Mouse (Mus musculus) large intestine, adult 2 months (tissue): ENCODE data around the gene Mov10. TPM values are rescaled to one million over a fixed set of nuclear protein-coding genes. Genes with fewer than 3 reads are reported as not detected.
"Not testable (repeated sequence)": the region's sequence is repeated elsewhere in the genome, so short reads cannot be mapped to it uniquely, and the experiment has no call there.

Source experiments
- DNase-seq: peaks from one replicate; pipeline ENCODE4 v3.0.0-alpha.2; 2012; ENCODE audit warnings: low read depth, low spot score
- WGBS: fragments of 180-500 bp; shearing (Covaris S2); methylation state at CpG from one replicate; pipeline ENCODE4 v1.1.7; 2018; 5-methylcytosine and 5-hydroxymethylcytosine counted together
- polyA plus RNA-seq: library from polyadenylated mRNA; depleted of rRNA; stranded (reverse); fragments of >200 nt; gene quantifications from 2 replicates; pipeline ENCODE4 v1.2.3, GENCODE M21; 2012; rRNA removed

The Mov10 gene
- 20.0 and 44.6 TPM in 2 replicates for polyA plus RNA-seq

DNA sequence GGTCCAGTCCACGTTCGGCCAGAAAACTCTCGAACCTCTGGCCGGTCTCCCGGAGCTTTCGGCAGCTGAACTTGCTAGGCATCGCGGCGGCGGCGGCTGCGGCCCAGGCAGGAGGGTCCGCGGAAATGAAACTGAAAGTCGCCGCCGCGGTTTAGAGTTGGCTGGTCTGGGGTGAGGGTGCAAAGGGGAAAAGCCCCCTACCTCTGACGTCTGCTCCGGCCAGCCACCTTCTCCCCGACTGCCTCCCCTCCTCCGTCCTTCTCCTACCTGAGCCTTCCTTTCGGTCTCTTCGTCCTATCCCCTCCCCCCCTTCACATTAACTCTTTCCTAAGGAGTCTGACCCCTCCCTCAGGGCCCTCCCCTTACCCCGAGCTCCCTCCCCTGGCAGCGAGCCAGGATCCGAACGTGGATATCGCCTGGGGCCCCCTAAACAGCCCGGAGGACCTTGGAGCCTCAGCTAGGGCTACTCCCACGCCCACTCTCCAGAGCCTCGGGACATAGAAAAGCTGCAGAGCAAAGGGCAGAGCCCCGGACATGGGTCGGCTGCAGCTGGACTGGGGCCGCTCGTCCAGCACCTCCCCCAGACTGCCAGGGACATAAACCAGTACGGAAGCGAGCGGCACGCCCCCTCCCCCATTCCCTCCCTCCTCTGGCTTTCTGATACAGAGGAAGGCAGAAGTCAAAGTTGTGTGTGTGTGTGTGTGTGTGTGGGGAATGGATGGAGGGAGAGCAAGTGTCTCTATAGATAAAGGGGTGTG lies at the start of gene Mov10:
TSS of gene Mov10 (minus strand) at position 573 of the 758 bp plus-strand sequence.
- whole genome bisulfite sequencing, result under 1% methylated on average over 40 of the region's 40 CpGs
- no peak for DNase-seq

DNA sequence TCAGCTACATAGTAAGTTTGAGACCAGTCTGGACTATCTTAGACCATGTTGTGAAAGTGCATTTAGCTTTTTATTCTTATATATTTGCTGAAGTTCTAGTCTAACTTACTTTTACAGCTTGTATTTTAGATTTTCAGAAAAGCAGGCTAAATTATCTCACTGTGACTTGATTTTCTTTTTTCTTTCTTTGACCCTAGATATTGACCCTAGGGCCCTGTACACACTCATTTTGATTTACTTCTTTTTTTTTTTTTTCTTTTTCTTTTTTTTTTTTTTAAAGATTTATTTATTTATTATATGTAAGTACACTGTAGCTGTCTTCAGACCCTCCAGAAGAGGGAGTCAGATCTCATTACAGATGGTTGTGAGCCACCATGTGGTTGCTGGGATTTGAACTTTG lies 48.3 kb upstream of the Mov10 start:
- not testable (repeated sequence) for DNase-seq

DNA sequence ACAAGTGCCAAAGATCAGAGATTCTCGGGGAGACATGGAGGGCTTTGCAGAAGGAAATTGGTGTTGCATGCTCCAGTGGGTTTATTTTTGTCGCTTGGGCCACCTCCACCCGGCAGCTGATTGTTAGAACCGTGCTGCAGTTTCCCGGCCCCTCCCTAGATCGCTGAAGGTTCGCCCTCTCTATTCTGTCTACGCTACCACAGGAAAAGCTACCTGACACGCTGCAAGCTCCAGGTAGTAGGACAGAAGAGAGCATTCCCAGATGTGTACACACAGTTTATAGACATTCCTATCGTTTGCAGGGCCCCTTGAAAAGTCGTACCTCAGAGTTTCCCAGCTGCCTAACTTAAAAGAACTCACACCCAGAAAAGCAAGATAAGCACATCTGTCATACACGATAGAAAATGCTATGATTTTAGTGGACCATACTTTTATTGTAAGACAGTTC lies 47.0 kb upstream of the Mov10 start:
- 1% methylated on average over 12 of the region's 12 CpGs for WGBS
- peak; percentile 31 for DNase-seq

DNA sequence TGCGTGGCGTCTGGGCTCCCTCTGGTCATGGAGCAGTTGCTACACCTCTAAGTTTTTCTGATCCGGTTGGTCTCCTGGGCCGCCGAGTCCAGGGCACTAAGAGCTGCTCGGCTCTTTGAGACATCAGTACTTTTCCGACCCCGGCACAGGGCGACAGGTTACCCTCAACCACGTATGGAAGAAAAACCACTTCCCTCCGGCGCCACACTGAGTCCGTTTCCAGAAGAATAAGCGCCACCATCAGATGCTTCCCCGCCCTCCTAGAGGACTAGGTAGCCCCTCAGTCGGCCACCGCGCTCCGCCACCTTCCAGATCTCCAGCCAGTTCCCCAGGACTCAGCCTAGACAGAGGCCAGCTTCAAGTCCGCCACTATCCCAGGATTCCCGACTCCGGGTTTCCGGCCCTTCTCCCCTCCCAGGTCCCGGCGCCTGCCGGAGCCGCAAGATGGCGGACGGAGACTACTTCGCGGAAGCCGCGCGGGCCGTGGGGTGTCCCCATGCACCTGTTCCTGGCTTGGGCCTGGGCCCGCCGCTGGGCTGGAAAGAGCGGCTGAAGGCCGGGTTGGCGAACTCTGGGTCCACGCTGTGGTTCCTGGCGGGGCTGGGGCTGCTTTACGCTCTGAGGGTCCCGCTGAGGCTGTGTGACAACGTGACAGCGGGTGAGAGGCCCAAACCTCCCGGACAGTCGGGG lies 46.4 kb upstream of the Mov10 start:
- under 1% methylated on average over 48 of the region's 48 CpGs for WGBS
- peak; percentile 76 for DNase-seq

DNA sequence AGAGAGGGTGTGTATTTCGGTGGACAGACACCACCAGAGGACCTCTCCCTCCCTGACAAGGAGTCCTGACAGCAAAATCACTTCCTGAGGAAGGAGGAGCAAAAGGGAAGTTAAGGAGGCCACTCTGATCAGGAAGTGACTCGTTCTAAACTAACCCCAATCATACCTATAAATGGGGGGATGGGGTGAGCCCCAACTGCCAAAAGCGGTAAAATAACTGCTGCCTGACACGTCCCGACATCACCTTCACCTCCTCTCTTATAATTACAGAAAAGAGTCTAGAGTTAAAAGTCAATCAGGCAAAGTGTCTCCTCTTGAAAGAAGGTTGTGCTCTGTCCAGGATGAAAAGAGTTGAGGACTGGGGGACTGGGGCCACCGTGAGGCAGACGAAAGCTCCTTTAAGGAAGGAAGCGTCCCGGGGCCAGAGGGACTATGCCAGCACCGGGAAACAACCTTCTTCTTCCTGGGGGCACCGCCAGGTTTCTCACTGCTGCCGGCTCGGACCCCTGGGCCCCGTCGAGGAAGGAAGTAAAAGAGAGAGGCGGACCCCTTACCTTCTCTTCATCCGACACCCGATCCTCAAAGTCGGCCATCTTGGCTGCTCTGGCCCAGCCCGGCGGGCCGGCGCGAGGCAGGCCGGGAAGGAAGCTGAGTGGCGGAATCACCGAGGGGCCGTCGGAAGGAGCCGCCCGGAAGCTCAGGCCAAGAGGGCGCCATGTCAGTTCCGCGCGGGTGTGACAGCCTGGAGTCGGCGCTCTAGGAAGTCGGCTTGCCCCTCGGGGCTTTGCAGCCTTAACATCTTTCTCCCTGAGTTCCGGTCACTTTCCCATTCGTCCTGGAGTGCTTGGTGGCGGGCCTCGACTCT lies 45.7 kb upstream of the Mov10 start, which contains the start of the genes St7l and Capza1:
TSS of gene St7l (plus strand) at position 220 of the 865 bp plus-strand sequence.
TSS of gene Capza1 (minus strand) at position 720 of the 865 bp plus-strand sequence.
- DNase-seq, result peak; percentile 54
- under 1% methylated on average over 43 of the region's 43 CpGs for WGBS

DNA sequence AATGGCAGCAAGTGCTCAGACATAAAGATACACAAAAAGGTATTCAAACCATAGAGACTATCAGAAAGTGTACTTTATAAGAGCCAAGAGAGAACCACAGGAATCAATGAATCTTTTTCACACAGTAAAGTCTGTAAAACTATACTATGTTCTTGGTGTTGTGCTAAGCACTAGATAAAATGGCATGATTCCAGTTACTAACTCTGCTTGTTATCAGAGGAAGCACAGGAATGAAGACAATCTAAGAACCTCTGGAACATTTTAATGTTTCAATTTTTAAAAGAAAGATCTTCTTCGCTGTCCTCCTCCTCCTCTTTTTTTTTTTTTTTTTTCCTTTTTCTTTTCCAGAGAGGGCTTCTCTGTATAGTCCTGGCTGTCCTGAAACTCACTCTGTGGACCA lies 40.2 kb upstream of the Mov10 start:
- whole genome bisulfite sequencing, result 100% methylated on average over 1 of the region's 1 CpGs

DNA sequence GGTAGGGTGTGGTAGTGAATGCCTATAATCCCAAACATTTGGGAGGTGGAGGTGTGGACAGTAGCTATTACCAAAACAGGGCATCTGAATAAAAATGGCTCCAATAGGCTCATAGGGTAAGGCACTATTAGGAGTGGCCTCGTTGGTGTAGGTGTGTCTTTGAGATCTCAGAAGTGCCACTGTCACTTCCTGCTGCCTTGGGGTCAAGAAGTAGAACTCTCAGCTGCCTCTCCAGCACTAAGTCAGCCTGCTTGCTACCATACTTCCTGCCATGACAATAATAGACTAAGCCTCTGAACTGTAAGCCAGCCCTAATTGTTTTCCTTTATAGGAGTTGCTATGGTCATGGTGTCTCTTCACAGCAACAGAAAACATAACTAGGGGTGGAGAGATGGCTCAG lies 37.7 kb upstream of the Mov10 start:
- DNase-seq, result no peak
- WGBS, result 39% methylated on average over 1 of the region's 1 CpGs

More for the DNA sequence above, 40.2 kb upstream of the Mov10 start:
- DNase-seq, result no peak

DNA sequence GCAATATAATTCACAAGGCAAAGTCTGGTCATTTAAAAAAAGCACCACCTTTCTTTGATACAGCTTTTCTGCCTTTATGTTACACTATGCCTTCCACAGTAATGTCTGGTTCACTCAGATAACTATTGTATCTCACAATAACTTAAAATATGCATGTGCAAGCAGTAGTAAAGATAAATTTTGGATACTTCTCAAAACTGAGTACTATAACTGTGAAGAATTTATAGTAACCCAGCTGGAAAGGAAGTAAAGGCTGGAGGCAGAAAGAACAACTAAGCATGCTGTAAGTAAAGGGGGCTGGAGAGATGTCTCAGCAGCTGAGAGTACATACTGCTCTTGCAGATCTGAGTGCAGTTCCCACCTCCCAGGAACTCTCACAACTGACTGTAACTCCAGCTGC lies 36.5 kb upstream of the Mov10 start:
- no peak for DNase-seq

DNA sequence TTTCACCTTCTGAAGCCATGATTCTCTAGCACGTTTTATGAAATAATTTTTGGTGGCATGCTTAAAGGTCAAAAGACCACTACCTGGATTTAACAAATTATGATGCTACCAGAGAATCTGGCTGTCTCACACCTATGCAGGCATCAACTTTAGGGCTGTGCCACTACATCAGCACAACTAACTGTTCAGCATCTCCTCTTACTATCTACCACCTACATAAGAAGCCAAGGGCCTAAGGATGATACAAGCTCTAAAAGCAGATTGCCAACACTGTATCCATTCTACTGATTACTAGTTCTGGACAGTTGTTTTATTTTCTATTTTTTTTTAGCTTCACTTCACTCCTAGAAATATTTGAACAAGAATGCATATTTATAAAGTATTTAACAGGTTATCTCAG lies 36.1 kb upstream of the Mov10 start:
- 74% methylated on average over 1 of the region's 1 CpGs for WGBS
- DNase-seq, result no peak

DNA sequence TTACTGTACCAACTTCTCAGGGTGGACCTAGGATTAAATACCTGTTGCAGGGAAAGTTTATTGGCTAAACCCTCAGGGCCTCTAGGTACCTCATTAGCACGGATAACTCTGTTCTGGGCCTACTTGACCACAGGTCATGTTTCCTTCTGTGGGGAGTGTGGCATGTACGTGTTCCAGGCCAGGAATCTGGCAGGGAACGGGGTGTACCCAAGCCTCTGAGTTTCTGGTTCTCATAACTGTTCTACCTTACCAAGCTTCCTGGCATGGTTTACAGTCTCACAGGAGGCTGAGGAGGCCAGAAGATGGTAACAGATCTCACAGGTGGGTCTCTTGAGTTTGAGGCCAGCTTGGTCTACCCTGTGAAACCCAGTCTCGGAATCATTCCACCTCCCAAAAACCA lies 28.2 kb upstream of the Mov10 start:
- 86% methylated on average over 4 of the region's 4 CpGs for WGBS
- DNase-seq, result no peak

DNA sequence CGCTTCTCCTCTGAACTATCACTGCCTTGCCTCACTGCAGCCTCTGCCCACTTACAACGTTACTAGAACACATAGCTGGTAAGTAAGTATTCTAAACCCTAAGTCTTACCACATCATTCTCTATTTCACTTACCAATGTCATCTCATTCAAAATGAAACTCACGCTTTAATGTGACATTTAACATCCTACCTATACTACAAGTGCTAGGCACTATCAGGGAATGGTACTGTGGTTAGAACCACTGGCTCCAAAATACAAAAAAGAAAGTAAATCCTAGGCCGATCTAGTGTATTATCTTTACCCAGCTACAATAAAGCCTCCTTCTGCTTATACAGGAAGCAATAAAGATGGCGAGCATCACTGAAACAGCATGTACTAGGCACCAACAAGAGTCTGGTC lies 22.7 kb upstream of the Mov10 start:
- DNase-seq, result no peak
- 77% methylated on average over 5 of the region's 5 CpGs for WGBS

DNA sequence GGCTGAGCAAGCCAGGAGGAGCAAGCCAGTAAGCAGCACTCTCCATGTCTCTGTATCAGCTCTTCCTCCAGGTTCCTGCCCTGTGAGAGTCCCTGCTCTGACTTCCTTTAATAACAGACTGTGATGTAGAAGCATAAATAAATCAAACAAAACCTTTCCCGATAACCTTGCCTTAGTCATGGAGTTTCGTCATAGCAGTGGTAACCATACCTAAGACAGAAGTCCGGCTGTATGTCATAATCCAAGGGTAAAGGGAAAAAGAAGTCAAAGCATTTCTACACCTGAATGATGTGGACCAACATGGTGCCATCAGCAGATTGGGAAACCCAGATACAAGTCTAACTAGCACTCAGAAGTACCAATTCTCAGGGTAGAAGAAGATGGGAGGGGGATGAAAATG lies 17.4 kb upstream of the Mov10 start:
- no peak for DNase-seq
- 91% methylated on average over 3 of the region's 3 CpGs for WGBS

DNA sequence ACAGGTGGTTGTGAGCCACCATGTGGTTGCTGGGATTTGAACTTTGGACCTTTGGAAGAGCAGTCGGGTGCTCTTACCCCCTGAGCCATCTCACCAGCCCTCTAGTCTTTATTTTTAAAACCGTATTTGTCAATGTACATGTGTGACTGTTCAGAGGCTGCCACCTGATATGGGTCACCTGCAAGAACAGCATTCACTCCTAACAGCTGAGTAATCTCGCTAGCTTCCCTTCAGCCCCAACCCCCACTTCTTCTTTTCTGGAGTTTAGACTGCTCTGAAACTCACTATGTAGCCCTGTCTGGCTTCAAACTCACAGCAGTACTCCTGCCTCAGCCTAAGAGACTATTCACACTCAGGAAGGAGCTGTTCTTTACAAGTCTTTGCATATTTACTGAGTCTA lies 4.0 kb upstream of the Mov10 start:
- DNase-seq, result no peak
- 78% methylated on average over 3 of the region's 3 CpGs for WGBS

DNA sequence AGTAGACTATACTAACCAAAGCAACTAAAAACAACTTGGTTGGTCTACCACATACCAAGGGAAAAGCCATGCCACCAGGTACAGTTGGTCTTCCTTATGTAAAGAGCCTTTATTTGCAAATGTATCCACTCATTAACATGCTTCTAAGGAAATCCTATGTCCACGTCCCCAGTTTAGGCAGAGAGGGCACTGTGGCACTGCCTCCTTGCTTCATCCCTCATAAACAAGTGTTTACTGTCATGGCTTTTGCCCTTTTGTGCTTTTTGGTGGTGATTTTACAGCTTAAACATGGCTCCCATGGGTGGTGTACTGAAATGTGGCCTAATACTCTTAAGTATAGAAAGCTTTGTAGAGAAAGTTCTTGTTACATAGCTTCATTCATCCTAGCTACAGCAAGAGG lies 2.1 kb upstream of the Mov10 start:
- 52% methylated on average over 1 of the region's 1 CpGs for WGBS
- no peak for DNase-seq

DNA sequence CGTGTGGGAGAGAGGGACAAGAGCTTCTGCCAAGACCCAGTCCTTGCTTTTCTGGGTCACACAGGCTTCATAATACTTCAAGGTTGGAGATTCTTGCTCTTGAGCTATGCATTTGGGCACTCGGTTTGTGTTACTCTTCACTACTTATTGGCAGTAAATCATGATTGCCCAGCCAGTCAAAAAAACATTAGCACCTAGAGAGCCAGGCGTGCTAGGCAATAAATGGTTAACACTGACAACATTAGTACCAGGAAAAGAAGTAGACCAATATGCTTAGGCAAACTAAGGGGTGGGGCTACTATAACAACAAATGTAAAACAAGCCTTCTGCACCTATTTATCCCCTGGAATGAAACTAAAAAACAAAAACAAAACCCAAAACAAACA lies 379 bp upstream of the Mov10 start:
- WGBS, result 0% methylated on average over 3 of the region's 3 CpGs
- no peak for DNase-seq

DNA sequence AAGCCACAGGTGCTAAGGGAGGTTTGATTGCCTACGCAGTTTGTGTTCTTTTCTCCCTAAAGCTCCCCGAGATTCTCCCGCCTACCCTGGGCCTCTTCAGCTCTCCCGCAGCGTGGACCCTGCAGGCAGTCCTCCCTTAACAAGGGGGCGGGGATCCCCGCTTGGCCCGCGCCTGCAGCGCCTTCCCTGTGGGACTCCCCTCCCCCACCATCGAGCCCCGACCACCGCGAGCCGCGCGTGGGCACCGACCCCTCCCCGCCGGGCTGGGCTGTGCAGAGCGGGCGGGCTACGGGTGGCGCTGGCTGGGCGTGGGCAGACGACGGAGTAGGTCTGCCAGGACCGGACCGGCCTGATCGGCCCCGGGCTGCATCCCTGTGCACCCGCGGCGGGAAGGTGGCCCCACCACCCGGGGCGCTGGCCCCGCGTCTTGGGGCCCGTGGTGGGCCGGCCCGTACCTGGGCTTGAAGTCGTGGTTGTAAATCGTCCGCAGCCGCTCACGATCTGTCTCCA lies 827 bp downstream of the Mov10 start:
- WGBS, result under 1% methylated on average over 46 of the region's 46 CpGs
- DNase-seq, result no peak

DNA sequence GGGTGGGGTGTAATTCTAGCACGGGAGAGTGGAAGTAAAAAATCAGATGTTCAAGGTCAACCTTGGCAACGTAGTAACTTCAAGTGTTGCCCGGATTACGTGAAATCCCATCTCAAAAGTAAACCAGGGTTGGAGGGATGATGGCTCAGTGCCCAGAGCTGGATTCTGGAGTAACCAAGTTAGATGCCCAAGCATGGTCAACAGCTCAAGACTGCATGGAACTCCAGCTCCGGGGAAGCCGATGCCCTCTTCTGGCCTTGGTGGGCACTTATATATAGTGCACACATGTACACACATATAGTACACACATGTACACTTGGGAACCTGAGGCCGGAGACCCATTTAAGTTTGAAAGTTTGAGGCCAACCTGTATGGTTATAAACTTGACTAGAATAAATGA lies 2.2 kb downstream of the Mov10 start:
- 91% methylated on average over 7 of the region's 7 CpGs for WGBS
- DNase-seq, result no peak

DNA sequence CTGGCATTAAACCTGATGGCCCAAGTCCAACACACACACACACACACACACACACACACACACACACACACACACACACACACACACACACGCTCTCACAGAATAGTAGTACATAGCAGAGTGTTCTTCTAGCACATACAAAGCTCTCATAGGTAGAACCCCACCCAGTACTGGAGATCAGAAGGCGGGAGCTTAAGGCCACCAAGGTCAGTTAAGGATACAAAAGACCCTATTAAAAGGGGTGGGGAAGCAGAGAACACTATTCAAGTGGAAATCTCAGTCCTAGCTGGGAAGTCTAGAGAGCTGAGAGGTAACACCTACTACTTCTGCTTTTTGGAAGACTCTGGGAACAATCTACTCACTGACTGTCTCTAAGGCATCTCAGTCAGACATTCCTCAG lies 3.0 kb downstream of the Mov10 start:
- 59% methylated on average over 2 of the region's 2 CpGs for WGBS

DNA sequence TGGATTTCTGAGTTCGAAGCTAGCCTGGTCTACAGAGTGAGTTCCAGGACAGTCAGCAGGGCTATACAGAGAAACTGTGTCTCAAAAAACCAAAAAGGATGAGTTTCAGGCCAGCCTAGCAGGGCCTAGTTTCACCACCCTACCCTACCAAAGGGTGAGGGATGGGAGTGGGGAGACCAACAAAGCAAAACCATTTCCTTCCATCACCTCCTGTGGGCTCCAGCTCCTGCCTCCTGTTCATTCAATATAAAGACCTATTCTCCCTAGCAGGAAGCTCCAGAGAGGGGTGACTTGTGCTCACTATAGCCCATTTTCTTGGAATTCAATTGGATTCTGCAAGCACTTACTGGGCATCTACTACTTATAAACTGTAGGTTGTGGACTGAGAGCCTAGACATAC lies 3.6 kb downstream of the Mov10 start:
- DNase-seq, result no peak
- 97% methylated on average over 1 of the region's 1 CpGs for WGBS

More for the DNA sequence above, 3.0 kb downstream of the Mov10 start:
- DNase-seq, result no peak

DNA sequence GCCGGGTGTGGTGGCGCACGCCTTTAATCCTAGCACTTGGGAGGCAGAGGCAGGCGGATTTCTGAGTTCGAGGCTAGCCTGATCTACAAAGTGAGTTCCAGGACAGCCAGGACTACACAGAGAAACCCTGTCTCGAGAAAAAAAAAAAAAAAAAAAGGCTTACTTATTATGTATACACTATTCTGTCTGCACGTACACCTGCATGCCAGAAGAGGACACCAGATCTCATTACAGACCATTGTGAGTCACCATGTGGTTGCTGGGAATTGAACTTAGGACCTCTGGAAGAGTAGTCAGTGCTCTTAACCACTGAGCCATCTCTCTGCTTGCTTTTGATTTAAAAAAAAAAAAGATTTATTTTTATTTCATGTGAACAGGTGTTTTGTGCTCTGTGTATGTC lies 5.1 kb downstream of the Mov10 start:
- 82% methylated on average over 7 of the region's 7 CpGs for WGBS
- DNase-seq, result not testable (repeated sequence)
